Mouse (Mus musculus): ENCODE results near the gene Gm10135.

GRCm38 (mm10) chr5:72920416-72920815, 54.1 kb downstream of the Gm10135 start:
- no peak for TF ChIP-seq CTCF (IDR thresholded peaks at IDR 0.05; ENCODE audit: borderline replicate concordance, insufficient read depth, low read length)
- TF ChIP-seq POLR2A (IDR thresholded peaks at IDR 0.05; ENCODE audit: low read depth, low read length): no peak

All from embryonic fibroblast, embryonic 13.5 days (primary cell).